ENCODE assay signal across 22 mouse cellular contexts in the genomic region with DNA sequence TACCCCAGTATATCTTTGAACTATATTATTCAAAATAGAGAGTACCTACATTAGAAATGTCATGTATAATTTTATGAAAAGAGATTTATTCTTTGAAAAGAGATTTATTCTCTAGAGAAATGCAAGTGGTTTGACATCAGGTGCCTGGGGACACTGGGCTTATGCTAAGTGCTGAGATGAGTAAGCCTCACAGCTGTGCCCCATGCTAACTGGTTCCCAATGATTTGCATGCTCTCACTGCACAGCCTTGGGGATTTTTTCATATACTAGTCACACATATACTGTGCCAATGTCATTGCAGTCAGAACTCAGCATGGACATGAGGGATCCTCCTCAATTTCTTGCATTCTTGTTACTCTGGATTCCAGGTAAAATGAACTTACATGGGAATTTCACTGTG. TPM values are rescaled to one million over a fixed set of nuclear protein-coding genes. Genes with fewer than 3 reads are reported as not detected.
"Had no signal": no experiment of that assay in that cellular context is flagged by ENCODE, and none has a peak within 500 bp of the region (broad histone marks: within the 10 kb centered on the region; RNA-seq: fewer than 3 reads in every experiment).

No protein-coding gene starts in this region.

- H3K9me3 ChIP-seq: limb, embryonic 15.5 days; liver, embryonic 12.5 days; neural tube, embryonic 13.5 days had no signal

- H3K27me3 ChIP-seq: limb, embryonic 15.5 days; liver, embryonic 12.5 days; neural tube, embryonic 13.5 days had no signal

- H3K4me1 ChIP-seq: limb, embryonic 15.5 days; liver, embryonic 12.5 days; neural tube, embryonic 13.5 days had no signal

- H3K4me3 ChIP-seq: limb, embryonic 15.5 days; liver, embryonic 12.5 days; myocyte; neural tube, embryonic 13.5 days had no signal

- H3K27ac ChIP-seq: kidney, postnatal 0 days; limb, embryonic 15.5 days; liver, embryonic 12.5 days; neural tube, embryonic 13.5 days had no signal

- ATAC-seq: liver, embryonic 12.5 days had no signal

- DNase-seq: kidney, adult 11 months; kidney, adult 9 months; kidney, postnatal 36 days; layer of hippocampus, adult 9-11 months; layer of hippocampus, postnatal 36 days; lung, postnatal 10 days; lung, postnatal 4 days; right cerebral cortex, postnatal 4 days; spleen, adult 18-20 months; thymus, adult 18-20 months; thymus, postnatal 25 days had no signal

- H3K36me3 ChIP-seq: limb, embryonic 15.5 days; liver, embryonic 12.5 days; neural tube, embryonic 13.5 days had no signal

- H3K4me2 ChIP-seq: limb, embryonic 15.5 days; liver, embryonic 12.5 days; lung, embryonic 14.5 days; neural tube, embryonic 13.5 days had no signal

- H3K9ac ChIP-seq: limb, embryonic 15.5 days; liver, embryonic 12.5 days; lung, embryonic 14.5 days; neural tube, embryonic 13.5 days had no signal

RNA-seq across cellular contexts. Expression of gene Olfr444, which starts 31.5 kb away (rescaled TPM):
- polyA plus RNA-seq: intestine, embryonic 14.5 days; kidney, postnatal 0 days; limb, embryonic 11.5 days; limb, embryonic 15.5 days; liver, embryonic 12.5 days; liver, embryonic 16.5 days; lung, embryonic 14.5 days; myocyte; neural tube, embryonic 13.5 days; stomach, embryonic 14.5 days; urinary bladder, adult 2 months had no signal

RNA-seq across cellular contexts. Expression of gene Olfr446, which starts 59.2 kb away (rescaled TPM):
- polyA plus RNA-seq: intestine, embryonic 14.5 days; kidney, postnatal 0 days; limb, embryonic 11.5 days; limb, embryonic 15.5 days; liver, embryonic 12.5 days; liver, embryonic 16.5 days; lung, embryonic 14.5 days; myocyte; neural tube, embryonic 13.5 days; stomach, embryonic 14.5 days; urinary bladder, adult 2 months had no signal
